Mouse (Mus musculus): ENCODE measurements around the gene Insm2.

The Insm2 gene

DNA sequence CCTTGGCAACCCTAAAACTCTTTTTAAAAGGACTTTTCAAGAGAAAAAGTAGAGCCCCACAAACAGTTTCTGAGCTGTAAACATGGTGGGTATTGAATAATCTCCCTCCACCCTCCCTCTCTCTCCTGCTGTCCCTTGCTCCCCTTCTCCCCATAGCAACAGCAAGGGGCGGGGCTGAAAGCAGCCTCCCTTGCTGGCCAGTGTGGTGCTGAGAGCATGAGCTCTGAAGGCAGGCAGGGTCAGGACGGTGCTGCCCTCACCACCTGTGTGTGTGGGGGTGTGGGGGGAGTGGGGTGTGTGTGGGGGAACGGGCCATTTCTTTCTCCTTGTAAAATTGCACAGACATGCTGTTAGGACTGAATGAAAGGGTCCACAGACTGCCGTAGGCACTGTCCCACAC, 8.7 kb downstream of the Insm2 start:
- DNase-seq: no peak

GRCm38 (mm10) chr12:55610812-55611211, 11.6 kb downstream of the Insm2 start:
- no peak for DNase-seq

GRCm38 (mm10) chr12:55620321-55620720, 21.1 kb downstream of the Insm2 start:
- DNase-seq: no peak

- peak; percentile 35 for DNase-seq
Observed at GRCm38 (mm10) chr12:55622615-55623245, 23.5 kb downstream of the Insm2 start.

GRCm38 (mm10) chr12:55623254-55623653, 24.0 kb downstream of the Insm2 start:
- peak; percentile 57 for DNase-seq

DNA sequence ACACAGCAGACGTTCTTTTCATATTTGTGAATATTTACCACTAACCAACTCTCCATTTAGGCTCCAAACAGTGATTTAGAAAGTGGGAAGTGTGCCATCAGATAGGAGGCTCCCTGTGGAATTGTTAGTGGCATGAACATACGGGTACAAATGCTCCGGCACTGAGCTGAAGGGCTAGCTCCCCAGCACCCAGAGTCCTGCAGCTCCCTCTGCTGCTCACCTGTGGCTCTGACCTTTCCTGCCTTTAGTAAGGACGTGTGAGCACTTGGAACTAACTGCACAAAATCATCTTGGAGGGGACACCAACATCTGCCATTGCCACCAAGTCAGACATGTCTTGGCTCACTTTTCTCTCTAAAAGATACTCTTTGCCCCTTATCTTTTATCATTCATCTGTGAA, 27.5 kb downstream of the Insm2 start:
- DNase-seq: peak; percentile 14

DNA sequence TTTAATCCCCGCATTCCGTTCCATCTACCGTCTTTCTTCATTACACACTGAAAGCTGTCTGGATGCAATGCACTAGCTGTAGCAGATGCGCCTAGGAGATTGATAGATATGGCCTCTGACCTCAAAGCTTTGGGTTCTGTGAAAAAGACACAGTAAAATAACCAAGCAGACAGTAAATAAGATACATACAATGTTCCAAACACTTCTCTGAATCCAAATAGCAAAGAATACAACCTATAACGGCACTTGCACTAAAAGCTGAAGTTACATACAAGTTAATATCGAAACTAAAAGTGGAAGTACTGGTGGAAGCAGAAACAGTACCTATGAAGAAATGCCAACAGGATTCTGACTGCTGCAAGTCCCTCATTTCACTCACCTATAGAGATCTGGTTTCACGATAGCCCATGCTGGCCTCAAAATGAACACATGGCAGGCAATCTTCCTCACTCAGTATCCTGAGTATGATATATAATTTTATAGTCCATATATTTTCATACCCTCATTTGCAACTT, 48.8 kb downstream of the Insm2 start:
- no peak for DNase-seq
